Mouse (Mus musculus) leukemia stem cell, adult 10-12 weeks (primary cell): ENCODE data around the gene Gm13304. TPM values are rescaled to one million over a fixed set of nuclear protein-coding genes. Genes with fewer than 3 reads are reported as not detected.

Experiments
- polyA plus RNA-seq: library from polyadenylated mRNA; stranded (reverse); fragments of >175 nt; gene quantifications from 2 replicates; pipeline ENCODE4 v1.2.3, GENCODE M21; 2012; ENCODE audit warnings: low replicate concordance

The Gm13304 gene
- polyA plus RNA-seq, result not detected in 2 replicates

DNA sequence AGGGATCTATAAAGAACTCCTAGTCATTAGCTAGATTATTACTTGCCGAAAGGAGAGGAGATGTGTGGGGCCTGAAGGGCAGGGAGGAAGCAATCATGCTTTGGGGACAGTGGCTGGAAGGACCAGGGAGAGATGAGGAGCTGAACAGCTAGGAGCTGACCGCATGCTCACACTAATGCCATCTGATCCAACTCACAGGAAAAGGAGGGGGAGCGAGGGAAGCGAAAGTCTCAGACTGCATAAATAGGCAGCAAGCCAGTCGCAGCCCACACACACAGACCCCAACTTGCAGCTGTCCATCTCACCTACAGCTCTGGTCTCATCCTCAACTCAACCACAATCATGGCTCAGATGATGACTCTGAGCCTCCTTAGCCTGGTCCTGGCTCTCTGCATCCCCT, at the start of gene Gm13304:
Gm13304 (plus strand) TSS at position 301 of the 400 bp plus-strand sequence.

DNA sequence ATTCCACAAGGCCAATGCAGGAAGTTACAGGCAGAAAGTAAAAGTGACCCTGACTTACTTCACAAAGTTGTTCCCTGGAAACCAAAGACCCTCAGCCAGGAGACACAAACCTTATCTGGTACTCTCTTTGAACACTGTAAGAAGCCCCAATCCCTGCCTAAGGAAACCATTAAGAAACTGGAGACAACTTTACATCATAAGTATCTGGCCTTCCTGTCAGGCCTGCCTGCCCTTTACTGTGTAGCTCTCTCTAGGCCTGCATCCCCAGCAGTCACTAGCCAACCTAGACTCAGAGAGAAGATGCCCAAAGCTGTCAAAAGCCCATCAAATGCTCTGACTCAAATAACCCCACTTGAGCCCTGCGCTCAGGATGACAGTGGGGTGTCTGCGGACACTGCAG, 23.7 kb upstream of the Gm13304 start, which contains the start of gene Gm3893:
Gm3893 (plus strand) TSS at position 301 of the 400 bp plus-strand sequence.

DNA sequence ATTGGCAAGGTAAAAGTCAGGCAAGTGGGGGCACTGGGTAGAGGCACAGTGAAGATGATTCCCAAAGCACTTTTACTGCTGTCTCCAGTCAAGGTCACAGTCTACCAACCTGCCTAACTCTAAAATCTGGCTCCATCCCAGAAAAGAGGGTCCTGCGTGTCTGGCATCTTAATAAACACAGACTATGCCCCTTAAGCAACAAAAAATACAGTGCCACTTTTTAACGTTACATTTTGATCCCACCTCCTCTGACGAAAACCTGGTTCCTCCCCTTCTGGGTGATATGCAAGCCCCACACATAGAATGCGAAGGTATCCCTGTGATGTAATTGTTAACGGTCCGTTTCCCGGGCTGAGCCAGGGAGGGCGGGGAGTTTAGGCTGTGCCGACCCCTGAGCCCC, 38.5 kb downstream of the Gm13304 start, which contains the start of gene Gm13306:
Gm13306 (plus strand) TSS at position 301 of the 400 bp plus-strand sequence.

Other genes with a start within 250 kb of the Gm13304 start
- gene Gm21541, start 211.2 kb upstream of the Gm13304 start, polyA plus RNA-seq, result not detected in 2 replicates
- 4.4 and 8.5 TPM in 2 replicates for gene Gm20878, start 173.2 kb upstream of the Gm13304 start, polyA plus RNA-seq
- gene Fam205a4, start 148.8 kb upstream of the Gm13304 start, polyA plus RNA-seq, result not detected in 2 replicates
- gene Gm21093, start 80.1 kb upstream of the Gm13304 start, polyA plus RNA-seq, result not detected in 2 replicates
- gene Gm3893, start 23.6 kb upstream of the Gm13304 start, polyA plus RNA-seq, result not detected in 2 replicates
- not detected in 2 replicates for gene Gm13306, start 38.6 kb downstream of the Gm13304 start, polyA plus RNA-seq
- gene Gm13305, start 53.8 kb downstream of the Gm13304 start, polyA plus RNA-seq, result 0.09 TPM in 1 of 2 replicates, not detected in the other
- not detected in 2 replicates for gene Gm10600, start 125.8 kb downstream of the Gm13304 start, polyA plus RNA-seq
- not detected in 2 replicates for gene Ccl21b, start 140.9 kb downstream of the Gm13304 start, polyA plus RNA-seq
- gene Gm21953, start 179.4 kb downstream of the Gm13304 start, polyA plus RNA-seq, result not detected in 2 replicates
- not detected in 2 replicates for gene Fam205a3, start 203.5 kb downstream of the Gm13304 start, polyA plus RNA-seq